Mouse (Mus musculus) cerebellum, adult 18-20 months (tissue): Measurements from ENCODE around the gene Prdm8.

Experiments
- DNase-seq, 2 experiments: peaks; one replicate each; pipeline ENCODE4 v3.0.0; 2021

Gene Prdm8

GRCm38 (mm10) chr5:98184971-98185805, 18.2 kb downstream of the Prdm8 start:
- DNase-seq, result peak; percentile 79 to 91

GRCm38 (mm10) chr5:98185806-98186751, 19.1 kb downstream of the Prdm8 start:
- peak in 1 of 2 experiments; percentile 47 for DNase-seq

- peak; percentile 51 to 56 for DNase-seq
These were observed 22.5 kb downstream of the Prdm8 start for GRCm38 (mm10) chr5:98189181-98190180.

GRCm38 (mm10) chr5:98192295-98192983, 25.4 kb downstream of the Prdm8 start:
- DNase-seq, result no peak

GRCm38 (mm10) chr5:98194959-98195358, 28.0 kb downstream of the Prdm8 start:
- DNase-seq, result no peak

GRCm38 (mm10) chr5:98198412-98199218, 31.6 kb downstream of the Prdm8 start:
- no peak for DNase-seq

GRCm38 (mm10) chr5:98199219-98199552, 32.2 kb downstream of the Prdm8 start:
- no peak for DNase-seq

- DNase-seq, result no peak
These were observed 34.6 kb downstream of the Prdm8 start for GRCm38 (mm10) chr5:98201606-98202005.

GRCm38 (mm10) chr5:98202996-98203395, 36.0 kb downstream of the Prdm8 start:
- no peak for DNase-seq

GRCm38 (mm10) chr5:98212501-98212900, 45.5 kb downstream of the Prdm8 start:
- no peak for DNase-seq

- DNase-seq, result peak in 1 of 2 experiments; percentile 6
These were observed 55.0 kb downstream of the Prdm8 start for GRCm38 (mm10) chr5:98221956-98222355.

- no peak for DNase-seq
These were observed 59.7 kb downstream of the Prdm8 start for GRCm38 (mm10) chr5:98226710-98227109.

- peak; percentile 74 to 76 for DNase-seq
These were observed 62.5 kb downstream of the Prdm8 start for GRCm38 (mm10) chr5:98229456-98229855.

GRCm38 (mm10) chr5:98238466-98238865, 71.5 kb downstream of the Prdm8 start:
- no peak for DNase-seq
